Mouse (Mus musculus) common myeloid progenitor, adult 5-6 weeks (primary cell): Measurements from ENCODE around the gene Hoxd12. TPM values are rescaled to one million over a fixed set of nuclear protein-coding genes. Genes with fewer than 3 reads are reported as not detected.

Experiments
- ATAC-seq: replicated peaks from 2 replicates; pipeline ENCODE4 v1.8.0; 2016; ENCODE audit warnings: low read depth, mild to moderate bottlenecking, moderate TSS enrichment, inconsistent platforms; ENCODE audit not compliant: poor library complexity, severe bottlenecking
- total RNA-seq: library from RNA; stranded (forward); fragments of 200-1000, 187-1606 nt; gene quantifications from 2 replicates; pipeline ENCODE4 v1.2.3, GENCODE M21; 2017

Gene Hoxd12
- total RNA-seq, 1 experiment from 2014 or later: not detected

- 0 out of 2 replicates have a peak, but pooled peaks have one; percentile 31 for ATAC-seq
Observed at GRCm38 (mm10) chr2:74661685-74662084, 13.1 kb upstream of the Hoxd12 start.

DNA sequence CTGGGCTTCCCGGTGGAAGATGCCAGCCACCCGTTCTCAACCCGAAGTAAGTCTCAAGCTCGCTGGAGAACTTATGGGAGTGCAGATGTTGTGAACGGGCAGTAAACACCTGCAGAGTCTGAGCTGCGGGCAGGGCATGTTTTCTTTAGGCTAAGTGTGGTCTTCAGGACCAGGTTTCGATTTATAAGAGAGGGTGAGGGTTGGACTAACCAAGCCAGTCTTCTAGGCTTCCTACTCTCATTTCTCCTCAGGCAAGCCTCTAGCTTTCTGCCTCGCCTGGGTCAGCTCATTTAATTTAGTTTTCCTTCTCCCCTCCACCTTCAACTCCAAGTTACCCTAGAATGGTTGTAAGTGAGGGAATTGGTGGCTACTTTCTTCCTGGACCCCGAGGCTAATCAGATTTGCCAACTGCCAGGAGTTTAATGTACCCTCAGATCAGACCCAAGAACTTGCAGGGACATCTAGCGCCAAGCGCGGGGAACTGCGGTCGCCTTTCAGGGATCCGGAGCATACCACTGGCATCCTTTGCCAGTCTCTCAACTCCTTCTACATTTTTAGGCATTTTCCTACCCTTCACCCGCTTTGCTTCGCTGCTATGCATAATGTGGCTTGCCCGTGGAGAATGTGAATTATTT is 11.4 kb upstream of the Hoxd12 start:
- peak; percentile 68 for ATAC-seq

GRCm38 (mm10) chr2:74666411-74666810 is 8.4 kb upstream of the Hoxd12 start:
- no peak for ATAC-seq

GRCm38 (mm10) chr2:74667191-74667841 is 7.5 kb upstream of the Hoxd12 start:
- ATAC-seq: no peak

- ATAC-seq: no peak
Observed at GRCm38 (mm10) chr2:74667842-74668357, 6.9 kb upstream of the Hoxd12 start, which contains the start of gene Hoxd13. Hoxd13 (plus strand) TSS chr2:74668310.

- no peak for ATAC-seq
Observed at GRCm38 (mm10) chr2:74668370-74669229, 6.2 kb upstream of the Hoxd12 start.

DNA sequence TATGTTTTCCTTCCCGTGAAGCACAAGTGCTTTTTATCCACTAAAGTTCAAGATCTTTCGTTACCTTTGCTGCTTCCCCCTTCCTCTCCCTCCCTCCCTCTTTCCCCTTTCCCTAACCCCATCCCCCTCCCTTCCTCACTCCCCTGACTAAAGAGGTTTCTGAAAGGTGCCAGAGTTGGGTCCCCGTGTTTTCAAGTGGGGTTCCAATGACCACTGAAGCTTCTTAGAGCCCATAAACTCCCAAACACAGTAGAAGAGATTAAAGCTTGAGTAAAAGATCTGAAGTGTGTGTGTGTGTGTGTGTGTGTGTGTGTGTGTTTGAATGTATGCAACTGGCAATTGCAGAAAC is 5.6 kb upstream of the Hoxd12 start:
- ATAC-seq: no peak

- ATAC-seq: no peak
Observed at GRCm38 (mm10) chr2:74669650-74670235, 5.1 kb upstream of the Hoxd12 start.

DNA sequence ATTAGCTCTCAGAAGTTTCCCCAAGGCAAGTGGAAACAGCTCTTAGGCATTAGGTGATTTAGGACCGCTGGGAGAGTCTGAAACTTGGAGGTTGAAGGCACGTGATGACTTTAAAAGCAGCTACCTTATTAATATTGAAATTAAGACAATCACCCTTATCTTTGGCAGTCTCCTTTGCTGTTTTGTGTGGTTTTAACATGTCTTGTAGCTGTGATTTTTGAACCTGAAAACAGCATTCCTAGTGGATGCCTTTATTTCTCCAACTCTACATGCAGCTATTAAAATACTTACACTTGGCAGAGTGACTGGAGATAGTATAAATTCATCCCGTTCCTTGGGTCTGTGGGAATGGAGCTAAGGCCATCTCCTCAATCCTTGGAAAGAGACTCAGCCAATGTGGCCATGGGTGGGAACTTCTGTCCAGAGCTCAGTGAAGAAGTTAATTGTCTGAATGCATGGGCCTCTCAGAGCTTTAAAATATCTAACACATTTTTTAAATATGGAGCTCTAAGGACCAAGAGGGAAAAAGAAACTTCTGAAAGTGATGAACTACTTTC is 4.1 kb upstream of the Hoxd12 start:
- no peak for ATAC-seq

GRCm38 (mm10) chr2:74671847-74672246 is 3.0 kb upstream of the Hoxd12 start:
- no peak for ATAC-seq

- peak; percentile 84 for ATAC-seq
Observed at GRCm38 (mm10) chr2:74672481-74673362, 2.1 kb upstream of the Hoxd12 start.

GRCm38 (mm10) chr2:74673835-74674425 is 883 bp upstream of the Hoxd12 start:
- no peak for ATAC-seq

GRCm38 (mm10) chr2:74675666-74676282 is 961 bp downstream of the Hoxd12 start:
- no peak for ATAC-seq

DNA sequence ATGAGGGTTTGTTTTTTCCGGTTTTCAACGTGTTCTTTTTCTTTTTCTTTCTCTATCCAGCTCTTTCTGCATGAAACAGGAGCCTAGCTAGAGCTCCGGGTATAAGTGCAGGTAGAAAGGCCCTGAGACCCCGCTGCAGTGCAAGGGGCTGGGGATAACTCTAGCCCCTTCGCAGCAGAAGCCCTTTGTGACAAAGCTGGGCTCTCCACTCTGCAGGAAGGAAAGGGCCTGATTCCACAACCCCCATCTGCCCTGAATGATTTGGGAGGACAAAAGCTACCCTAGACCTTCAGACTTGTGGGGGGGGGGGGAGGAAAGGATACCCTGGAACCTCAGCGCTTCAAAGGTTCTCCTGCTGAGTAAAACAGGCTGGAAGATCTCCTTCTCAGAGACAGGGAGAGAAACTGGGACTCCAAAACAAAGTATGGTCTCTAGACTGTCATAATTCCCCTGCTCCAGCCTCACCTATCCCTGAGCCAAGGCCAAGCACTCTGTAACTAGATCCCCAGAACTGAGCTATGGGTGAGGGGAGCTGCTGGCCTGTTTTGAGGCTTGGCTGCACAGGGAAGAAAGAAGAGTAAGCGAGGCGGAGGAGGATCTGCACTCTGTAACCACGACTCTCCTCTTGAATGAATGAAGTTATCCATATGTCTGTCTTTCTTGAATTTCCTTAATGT is 1.7 kb downstream of the Hoxd12 start:
- no peak for ATAC-seq

DNA sequence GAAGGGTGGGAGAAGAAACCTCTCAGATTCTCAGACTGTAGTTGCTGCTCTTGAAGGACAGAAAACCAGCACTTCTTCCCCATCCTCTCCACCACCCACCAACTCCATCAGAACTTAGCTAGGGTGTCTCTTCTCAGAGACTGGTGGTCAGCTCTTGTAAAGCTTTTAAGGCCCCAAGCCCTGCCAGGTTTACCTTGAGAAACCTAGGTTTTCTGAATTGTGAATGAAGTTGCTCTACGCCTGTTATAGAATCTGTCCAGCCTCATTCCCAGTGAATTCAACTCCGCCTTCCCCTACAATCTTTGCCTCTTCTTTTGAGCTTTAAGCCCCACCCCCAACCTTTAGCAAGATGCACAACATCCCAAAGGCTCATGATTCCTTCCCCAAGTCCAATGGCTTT is 2.3 kb downstream of the Hoxd12 start:
- no peak for ATAC-seq

DNA sequence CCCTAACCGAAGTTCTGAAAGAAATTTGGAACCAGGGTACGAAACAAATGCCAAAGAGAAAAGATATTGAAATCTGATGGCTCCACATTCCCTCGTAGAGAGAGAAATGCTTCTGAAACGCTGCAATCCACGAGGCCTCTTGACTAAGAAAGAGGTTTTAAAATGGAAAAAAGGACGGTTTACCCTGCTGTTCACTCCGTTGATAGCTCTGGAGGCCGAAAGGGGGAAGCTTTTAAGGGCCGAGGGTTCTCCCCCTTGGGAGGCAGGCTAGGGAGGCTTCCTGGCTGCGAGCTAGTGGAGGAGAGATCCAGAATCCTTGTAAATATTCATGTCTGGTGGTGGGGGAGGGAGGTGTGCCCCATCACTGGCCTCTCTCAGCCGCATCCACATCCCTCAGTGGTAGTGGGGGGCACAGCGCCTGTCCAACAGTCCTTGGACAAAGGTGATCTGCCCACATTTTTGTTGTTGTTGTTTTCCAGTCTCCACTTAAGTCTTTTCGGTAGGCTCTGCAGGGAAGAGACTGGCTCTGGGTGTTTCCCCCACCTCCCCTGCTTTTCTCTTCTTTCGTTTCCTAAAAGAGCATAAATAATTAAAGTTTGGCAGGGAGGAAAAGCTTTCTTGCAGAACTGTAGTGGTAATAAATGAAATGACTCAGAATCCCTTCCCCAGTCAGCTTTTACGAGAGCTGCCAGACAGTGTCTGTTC is 4.2 kb downstream of the Hoxd12 start, which contains the start of gene Hoxd11:
Gene Hoxd11, plus strand, starts transcription at position 667 of the 705 bp plus-strand sequence.
- ATAC-seq: no peak

- peak; percentile 40; the same call in 1 of the 2 replicates for ATAC-seq
Observed at GRCm38 (mm10) chr2:74679596-74679971, 4.8 kb downstream of the Hoxd12 start.
